Mouse (Mus musculus): ENCODE measurements around the gene Taf5. TPM values are rescaled to one million over a fixed set of nuclear protein-coding genes. Genes with fewer than 3 reads are reported as not detected.

Taf5 gene
- polyA plus RNA-seq, 1 experiment = 0.86 TPM

- Histone ChIP-seq H3K27me3 (ENCODE audit: control insufficient read depth) (no peaks in the 10 kb centered on the region), H3K36me3 (ENCODE audit: control insufficient read depth) (peaks cover 57% of the 10 kb centered on the region), H3K9me3 (ENCODE audit: control insufficient read depth, low read length) (no peaks in the 10 kb centered on the region), H3K4me1 (ENCODE audit: control insufficient read depth) (peaks cover 31% of the 10 kb centered on the region), H3K4me3 (replicated peaks) (peak within 1 kb of the TSS; percentile 74)
- no peak for TF ChIP-seq TAL1 (IDR thresholded peaks at IDR 0.05; ENCODE audit: low read length)
- no peak for TF ChIP-seq GATA1 (IDR thresholded peaks at IDR 0.05; ENCODE audit: low read length)
These were observed 23.1 kb downstream of the Taf5 start, which contains the start of the genes Usmg5 and Pdcd11 for GRCm38 (mm10) chr19:47090550-47091156. TSS of gene Usmg5 (minus strand) at chr19:47090647. TSS of gene Pdcd11 (plus strand) at chr19:47090768.

GRCm38 (mm10) chr19:47101080-47101479 is 33.5 kb downstream of the Taf5 start:
- H3K4me1 ChIP-seq (ENCODE audit: control insufficient read depth) = no peaks in the 10 kb centered on the region
- peaks cover 99% of the 10 kb centered on the region for H3K36me3 ChIP-seq (ENCODE audit: control insufficient read depth)
- no peaks in the 10 kb centered on the region for H3K27me3 ChIP-seq (ENCODE audit: control insufficient read depth)
- H3K4me3 ChIP-seq (replicated peaks) = no peak overlapping the region
- TF ChIP-seq TAL1 (IDR thresholded peaks at IDR 0.05; ENCODE audit: low read length) = no peak
- TF ChIP-seq GATA1 (IDR thresholded peaks at IDR 0.05; ENCODE audit: low read length) = no peak
- H3K9me3 ChIP-seq (ENCODE audit: control insufficient read depth, low read length) = no peaks in the 10 kb centered on the region

GRCm38 (mm10) chr19:47104641-47105271 is 37.2 kb downstream of the Taf5 start:
- peaks cover 100% of the 10 kb centered on the region for H3K36me3 ChIP-seq (ENCODE audit: control insufficient read depth)
- no peak overlapping the region for H3K4me3 ChIP-seq (replicated peaks)
- H3K9me3 ChIP-seq (ENCODE audit: control insufficient read depth, low read length) = no peaks in the 10 kb centered on the region
- TF ChIP-seq GATA1 (IDR thresholded peaks at IDR 0.05; ENCODE audit: low read length) (no peak), TAL1 (IDR thresholded peaks at IDR 0.05; ENCODE audit: low read length) (no peak)
- H3K27me3 ChIP-seq (ENCODE audit: control insufficient read depth) = no peaks in the 10 kb centered on the region
- H3K4me1 ChIP-seq (ENCODE audit: control insufficient read depth) = no peaks in the 10 kb centered on the region

- peaks cover 78% of the 10 kb centered on the region for H3K36me3 ChIP-seq (ENCODE audit: control insufficient read depth)
- H3K9me3 ChIP-seq (ENCODE audit: control insufficient read depth, low read length) = no peaks in the 10 kb centered on the region
These were observed 51.1 kb downstream of the Taf5 start for GRCm38 (mm10) chr19:47118634-47119033.

GRCm38 (mm10) chr19:47121054-47121453 is 53.5 kb downstream of the Taf5 start:
- H3K36me3 ChIP-seq (ENCODE audit: control insufficient read depth) = peaks cover 81% of the 10 kb centered on the region

More at GRCm38 (mm10) chr19:47118634-47119033, 51.1 kb downstream of the Taf5 start:
- H3K4me1 ChIP-seq (ENCODE audit: control insufficient read depth) = peaks cover 4% of the 10 kb centered on the region
- H3K27me3 ChIP-seq (ENCODE audit: control insufficient read depth) = no peaks in the 10 kb centered on the region
- TF ChIP-seq TAL1 (IDR thresholded peaks at IDR 0.05; ENCODE audit: low read length) = no peak
- TF ChIP-seq GATA1 (IDR thresholded peaks at IDR 0.05; ENCODE audit: low read length) = no peak
- no peak overlapping the region for H3K4me3 ChIP-seq (replicated peaks)

GRCm38 (mm10) chr19:47122802-47123201 is 55.3 kb downstream of the Taf5 start:
- Histone ChIP-seq H3K4me1 (ENCODE audit: control insufficient read depth) (peaks cover 4% of the 10 kb centered on the region), H3K4me3 (replicated peaks) (no peak overlapping the region), H3K27me3 (ENCODE audit: control insufficient read depth) (no peaks in the 10 kb centered on the region), H3K36me3 (ENCODE audit: control insufficient read depth) (peaks cover 81% of the 10 kb centered on the region), H3K9me3 (ENCODE audit: control insufficient read depth, low read length) (no peaks in the 10 kb centered on the region)
- TF ChIP-seq TAL1 (IDR thresholded peaks at IDR 0.05; ENCODE audit: low read length) = no peak
- TF ChIP-seq GATA1 (IDR thresholded peaks at IDR 0.05; ENCODE audit: low read length) = no peak

More at GRCm38 (mm10) chr19:47121054-47121453, 53.5 kb downstream of the Taf5 start:
- Histone ChIP-seq H3K4me3 (replicated peaks) (no peak overlapping the region), H3K27me3 (ENCODE audit: control insufficient read depth) (no peaks in the 10 kb centered on the region), H3K9me3 (ENCODE audit: control insufficient read depth, low read length) (no peaks in the 10 kb centered on the region), H3K4me1 (ENCODE audit: control insufficient read depth) (peaks cover 4% of the 10 kb centered on the region)
- TF ChIP-seq TAL1 (IDR thresholded peaks at IDR 0.05; ENCODE audit: low read length) (no peak), GATA1 (IDR thresholded peaks at IDR 0.05; ENCODE audit: low read length) (no peak)

GRCm38 (mm10) chr19:47128164-47128563 is 60.6 kb downstream of the Taf5 start:
- Histone ChIP-seq H3K27me3 (ENCODE audit: control insufficient read depth) (no peaks in the 10 kb centered on the region), H3K4me3 (replicated peaks) (no peak overlapping the region), H3K36me3 (ENCODE audit: control insufficient read depth) (peaks cover 93% of the 10 kb centered on the region), H3K4me1 (ENCODE audit: control insufficient read depth) (no peaks in the 10 kb centered on the region; the same call in 1 of the 2 replicates), H3K9me3 (ENCODE audit: control insufficient read depth, low read length) (no peaks in the 10 kb centered on the region)
- TF ChIP-seq GATA1 (IDR thresholded peaks at IDR 0.05; ENCODE audit: low read length) (no peak), TAL1 (IDR thresholded peaks at IDR 0.05; ENCODE audit: low read length) (no peak)

- Histone ChIP-seq H3K36me3 (ENCODE audit: control insufficient read depth) (peaks cover 89% of the 10 kb centered on the region), H3K4me3 (replicated peaks) (no peak overlapping the region), H3K27me3 (ENCODE audit: control insufficient read depth) (no peaks in the 10 kb centered on the region), H3K9me3 (ENCODE audit: control insufficient read depth, low read length) (no peaks in the 10 kb centered on the region), H3K4me1 (ENCODE audit: control insufficient read depth) (no peaks in the 10 kb centered on the region; the same call in 1 of the 2 replicates)
- no peak for TF ChIP-seq TAL1 (IDR thresholded peaks at IDR 0.05; ENCODE audit: low read length)
- no peak for TF ChIP-seq GATA1 (IDR thresholded peaks at IDR 0.05; ENCODE audit: low read length)
These were observed 61.3 kb downstream of the Taf5 start for GRCm38 (mm10) chr19:47128835-47129234.

GRCm38 (mm10) chr19:47130551-47131125 is 63.1 kb downstream of the Taf5 start:
- peaks cover 72% of the 10 kb centered on the region for H3K36me3 ChIP-seq (ENCODE audit: control insufficient read depth)
- H3K27me3 ChIP-seq (ENCODE audit: control insufficient read depth) = no peaks in the 10 kb centered on the region
- no peaks in the 10 kb centered on the region; the same call in 1 of the 2 replicates for H3K4me1 ChIP-seq (ENCODE audit: control insufficient read depth)
- TF ChIP-seq TAL1 (IDR thresholded peaks at IDR 0.05; ENCODE audit: low read length) = no peak
- TF ChIP-seq GATA1 (IDR thresholded peaks at IDR 0.05; ENCODE audit: low read length) = no peak
- no peak overlapping the region for H3K4me3 ChIP-seq (replicated peaks)
- H3K9me3 ChIP-seq (ENCODE audit: control insufficient read depth, low read length) = no peaks in the 10 kb centered on the region

Other genes starting within 250 kb of the Taf5 start
- not detected in 2 replicates for gene Ina, start 53.0 kb upstream of the Taf5 start, polyA plus RNA-seq (2012)
- gene Nt5c2, start 52.6 kb upstream of the Taf5 start, polyA plus RNA-seq (2012) = 0.55 and 0.66 TPM in 2 replicates
- 0.46 and 0.48 TPM in 2 replicates for gene Pcgf6, start 16.8 kb upstream of the Taf5 start, polyA plus RNA-seq (2012)
- gene Usmg5, start 22.9 kb downstream of the Taf5 start, polyA plus RNA-seq (2012) = 2.3 and 2.6 TPM in 2 replicates
- gene Pdcd11, start 23.0 kb downstream of the Taf5 start, polyA plus RNA-seq (2012) = 0.48 and 0.58 TPM in 2 replicates
- 0.02 TPM in 1 of 2 replicates, not detected in the other for gene Calhm2, start 70.5 kb downstream of the Taf5 start, polyA plus RNA-seq (2012)
- not detected in 2 replicates for gene Calhm1, start 76.5 kb downstream of the Taf5 start, polyA plus RNA-seq (2012)
- not detected in 2 replicates for gene Calhm3, start 90.0 kb downstream of the Taf5 start, polyA plus RNA-seq (2012)
- 0.01 TPM in 1 of 2 replicates, not detected in the other for gene Neurl1a, start 111.1 kb downstream of the Taf5 start, polyA plus RNA-seq (2012)

Measured in erythroblast, embryonic 14.5 days (primary cell).